Mouse (Mus musculus) neural tube, embryonic 13.5 days (tissue): Measurements from ENCODE around the gene Osbpl9. TPM values are rescaled to one million over a fixed set of nuclear protein-coding genes. Genes with fewer than 3 reads are reported as not detected.

Experiments
- ATAC-seq: fragments of 200-750 bp; cut with Nextera tagmentation; 2 replicates; pipeline ENCODE4 v1.8.0; 2017; ENCODE audit warnings: low read depth, mild to moderate bottlenecking, moderate TSS enrichment, moderate library complexity
- H3K27ac ChIP-seq: fragments of 300-500 bp; sonication (generic); replicated peaks from 2 replicates; pipeline ENCODE4 v1.5.1; 2015; ENCODE audit warnings: moderate library complexity, mild to moderate bottlenecking, inconsistent platforms
- H3K27me3 ChIP-seq: fragments of 300-500 bp; sonication (generic); 2 replicates; pipeline ENCODE4 v1.6.1; 2015; ENCODE audit warnings: mild to moderate bottlenecking, inconsistent platforms
- H3K36me3 ChIP-seq: fragments of 300-500 bp; sonication (generic); 2 replicates; pipeline ENCODE4 v1.6.1; 2015; ENCODE audit warnings: mild to moderate bottlenecking, inconsistent platforms
- H3K4me1 ChIP-seq: fragments of 300-500 bp; sonication (generic); replicated peaks from 2 replicates; pipeline ENCODE4 v1.6.1; 2015; ENCODE audit warnings: inconsistent platforms
- H3K4me2 ChIP-seq: fragments of 300-500 bp; sonication (generic); 2 replicates; pipeline ENCODE4 v1.6.1; 2015; ENCODE audit warnings: inconsistent platforms, mild to moderate bottlenecking, moderate library complexity
- H3K4me3 ChIP-seq: fragments of 300-500 bp; sonication (generic); 2 replicates; pipeline ENCODE4 v1.5.1; 2015; ENCODE audit warnings: mild to moderate bottlenecking, inconsistent platforms
- H3K9ac ChIP-seq: fragments of 300-500 bp; sonication (generic); 2 replicates; pipeline ENCODE4 v1.6.1; 2015; ENCODE audit warnings: moderate library complexity, mild to moderate bottlenecking, inconsistent platforms
- H3K9me3 ChIP-seq: fragments of 300-500 bp; sonication (generic); 2 replicates; pipeline ENCODE4 v1.6.1; 2016; ENCODE audit warnings: inconsistent platforms
- WGBS: fragments of 180-500 bp; shearing (Covaris S2); methylation state at CpG from one replicate; pipeline ENCODE4 v1.1.7; 2015; 5-methylcytosine and 5-hydroxymethylcytosine counted together
- polyA plus RNA-seq: library from polyadenylated mRNA; unstranded; fragments of >200 nt; fragmentation: Nextera tagmentation; extraction: Ambion mirVana; gene quantifications from 2 replicates; pipeline ENCODE4 v1.2.1, GENCODE M21; 2015

Osbpl9 gene
- polyA plus RNA-seq, 1 experiment from 2014 or later = 97.0 TPM

- H3K9ac ChIP-seq = peak overlapping the region; percentile 60
- H3K27ac ChIP-seq = peak overlapping the region; percentile 86
- peaks cover 5% of the 10 kb centered on the region; the same call in 1 of the 2 replicates for H3K36me3 ChIP-seq
- peak overlapping the region; percentile 50 for H3K4me2 ChIP-seq
- H3K9me3 ChIP-seq = no peaks in the 10 kb centered on the region
- H3K27me3 ChIP-seq = no peaks in the 10 kb centered on the region
- WGBS = 72% methylated on average over 6 of the region's 6 CpGs
- peaks cover 49% of the 10 kb centered on the region for H3K4me1 ChIP-seq
- 0 out of 2 replicates have a peak, but pooled peaks have one; percentile 37 for ATAC-seq
- peak overlapping the region; percentile 26 for H3K4me3 ChIP-seq
Measured at GRCm38 (mm10) chr4:109156073-109156472, 46.0 kb downstream of the Osbpl9 start.

GRCm38 (mm10) chr4:109150214-109150613 is 51.9 kb downstream of the Osbpl9 start:
- Histone ChIP-seq H3K9me3 (no peaks in the 10 kb centered on the region), H3K4me2 (no peak overlapping the region), H3K27ac (no peak overlapping the region), H3K27me3 (no peaks in the 10 kb centered on the region), H3K4me1 (peaks cover 28% of the 10 kb centered on the region), H3K4me3 (no peak overlapping the region), H3K9ac (no peak overlapping the region), H3K36me3 (peaks cover 5% of the 10 kb centered on the region; the same call in 1 of the 2 replicates)
- 75% methylated on average over 2 of the region's 2 CpGs for WGBS
- no peak for ATAC-seq

- Histone ChIP-seq H3K4me2 (no peak overlapping the region), H3K27ac (no peak overlapping the region), H3K9ac (no peak overlapping the region), H3K9me3 (no peaks in the 10 kb centered on the region), H3K27me3 (no peaks in the 10 kb centered on the region), H3K4me3 (no peak overlapping the region), H3K4me1 (peaks cover 25% of the 10 kb centered on the region), H3K36me3 (peaks cover 5% of the 10 kb centered on the region; the same call in 1 of the 2 replicates)
- WGBS = 88% methylated on average over 2 of the region's 2 CpGs
- ATAC-seq = no peak
Measured at GRCm38 (mm10) chr4:109149411-109149810, 52.7 kb downstream of the Osbpl9 start.

- 57% methylated on average over 11 of the region's 11 CpGs for WGBS
- no peaks in the 10 kb centered on the region for H3K9me3 ChIP-seq
- no peak for ATAC-seq
- no peak overlapping the region for H3K9ac ChIP-seq
- no peak overlapping the region for H3K4me2 ChIP-seq
- peaks cover 2% of the 10 kb centered on the region; the same call in 1 of the 2 replicates for H3K36me3 ChIP-seq
- H3K4me1 ChIP-seq = peaks cover 19% of the 10 kb centered on the region; the same call in 1 of the 2 replicates
- no peak overlapping the region for H3K4me3 ChIP-seq
- 0 out of 2 replicates have a peak overlapping the region, but pooled peaks have one; percentile 13 for H3K27ac ChIP-seq
- H3K27me3 ChIP-seq = no peaks in the 10 kb centered on the region
Measured at GRCm38 (mm10) chr4:109147278-109148038, 54.6 kb downstream of the Osbpl9 start.

GRCm38 (mm10) chr4:109143091-109143490 is 59.0 kb downstream of the Osbpl9 start:
- no peaks in the 10 kb centered on the region for H3K9me3 ChIP-seq
- H3K27ac ChIP-seq = no peak overlapping the region
- no peak overlapping the region for H3K4me2 ChIP-seq
- H3K4me3 ChIP-seq = no peak overlapping the region
- H3K9ac ChIP-seq = no peak overlapping the region
- no peaks in the 10 kb centered on the region for H3K27me3 ChIP-seq
- peaks cover 23% of the 10 kb centered on the region; the same call in 1 of the 2 replicates for H3K4me1 ChIP-seq
- WGBS = 70% methylated on average over 1 of the region's 1 CpGs
- H3K36me3 ChIP-seq = no peaks in the 10 kb centered on the region
- ATAC-seq = no peak

- Histone ChIP-seq H3K9me3 (no peaks in the 10 kb centered on the region), H3K4me2 (no peak overlapping the region), H3K4me1 (0 out of 2 replicates have a peak, but pooled peaks cover 4% of the 10 kb centered on the region), H3K9ac (no peak overlapping the region), H3K36me3 (no peaks in the 10 kb centered on the region), H3K27me3 (no peaks in the 10 kb centered on the region), H3K27ac (no peak overlapping the region), H3K4me3 (no peak overlapping the region)
- WGBS = 52% methylated on average over 4 of the region's 4 CpGs
- ATAC-seq = no peak
Measured at GRCm38 (mm10) chr4:109138551-109138950, 63.5 kb downstream of the Osbpl9 start.

- no peaks in the 10 kb centered on the region for H3K27me3 ChIP-seq
- no peak overlapping the region for H3K4me2 ChIP-seq
- no peak overlapping the region for H3K27ac ChIP-seq
- H3K4me1 ChIP-seq = 0 out of 2 replicates have a peak, but pooled peaks cover 4% of the 10 kb centered on the region
- WGBS = 86% methylated on average over 7 of the region's 7 CpGs
- H3K9ac ChIP-seq = no peak overlapping the region
- no peak overlapping the region for H3K4me3 ChIP-seq
- peaks cover 13% of the 10 kb centered on the region; the same call in 1 of the 2 replicates for H3K36me3 ChIP-seq
- no peak for ATAC-seq
- no peaks in the 10 kb centered on the region for H3K9me3 ChIP-seq
Measured at GRCm38 (mm10) chr4:109136475-109137125, 65.5 kb downstream of the Osbpl9 start.

GRCm38 (mm10) chr4:109134955-109135354 is 67.1 kb downstream of the Osbpl9 start:
- H3K27ac ChIP-seq = no peak overlapping the region
- WGBS = 89% methylated on average over 3 of the region's 3 CpGs
- ATAC-seq = no peak
- H3K27me3 ChIP-seq = no peaks in the 10 kb centered on the region
- H3K9me3 ChIP-seq = no peaks in the 10 kb centered on the region
- H3K4me3 ChIP-seq = no peak overlapping the region
- peaks cover 24% of the 10 kb centered on the region; the same call in 1 of the 2 replicates for H3K36me3 ChIP-seq
- H3K9ac ChIP-seq = no peak overlapping the region
- no peak overlapping the region for H3K4me2 ChIP-seq
- H3K4me1 ChIP-seq = 0 out of 2 replicates have a peak, but pooled peaks cover 4% of the 10 kb centered on the region

- no peaks in the 10 kb centered on the region for H3K9me3 ChIP-seq
- no peaks in the 10 kb centered on the region for H3K27me3 ChIP-seq
- no peak for ATAC-seq
- peaks cover 12% of the 10 kb centered on the region for H3K4me1 ChIP-seq
- no peak overlapping the region for H3K4me2 ChIP-seq
- no peak overlapping the region for H3K9ac ChIP-seq
- H3K36me3 ChIP-seq = peaks cover 24% of the 10 kb centered on the region; the same call in 1 of the 2 replicates
- WGBS = 91% methylated on average over 10 of the region's 10 CpGs
- H3K27ac ChIP-seq = no peak overlapping the region
- H3K4me3 ChIP-seq = no peak overlapping the region
Measured at GRCm38 (mm10) chr4:109131256-109131872, 70.7 kb downstream of the Osbpl9 start.

- no peak overlapping the region for H3K4me2 ChIP-seq
- H3K9me3 ChIP-seq = no peaks in the 10 kb centered on the region
- H3K27ac ChIP-seq = no peak overlapping the region
- peaks cover 24% of the 10 kb centered on the region; the same call in 1 of the 2 replicates for H3K36me3 ChIP-seq
- H3K27me3 ChIP-seq = no peaks in the 10 kb centered on the region
- ATAC-seq = no peak
- peaks cover 12% of the 10 kb centered on the region for H3K4me1 ChIP-seq
- no peak overlapping the region for H3K9ac ChIP-seq
- no peak overlapping the region for H3K4me3 ChIP-seq
Measured at GRCm38 (mm10) chr4:109128971-109129370, 73.1 kb downstream of the Osbpl9 start.

GRCm38 (mm10) chr4:109128017-109128416 is 74.1 kb downstream of the Osbpl9 start:
- no peaks in the 10 kb centered on the region for H3K27me3 ChIP-seq
- H3K4me2 ChIP-seq = no peak overlapping the region
- H3K27ac ChIP-seq = no peak overlapping the region; the same call in 1 of the 2 replicates
- no peak for ATAC-seq
- 82% methylated on average over 9 of the region's 9 CpGs for WGBS
- peaks cover 23% of the 10 kb centered on the region; the same call in 1 of the 2 replicates for H3K36me3 ChIP-seq
- H3K4me1 ChIP-seq = peaks cover 12% of the 10 kb centered on the region
- H3K9ac ChIP-seq = no peak overlapping the region
- no peak overlapping the region for H3K4me3 ChIP-seq
- no peaks in the 10 kb centered on the region for H3K9me3 ChIP-seq
